Mouse (Mus musculus) gastrocnemius, adult 2 months (tissue): ENCODE results near the gene Xcl1. TPM values are rescaled to one million over a fixed set of nuclear protein-coding genes. Genes with fewer than 3 reads are reported as not detected.
A peak's percentile ranks its signal among the peaks of the same experiment; 100 is the strongest.

Experiments
- DNase-seq: peaks from one replicate; pipeline ENCODE4 v3.0.0; 2022
- H3K27ac ChIP-seq: fragments of 200-600 bp; 2 replicates; pipeline ENCODE4 v1.8.1; 2022; ENCODE audit warnings: mild to moderate bottlenecking
- H3K4me3 ChIP-seq: fragments of 200-600 bp; 2 replicates; pipeline ENCODE4 v1.8.1; 2022; ENCODE audit warnings: mild to moderate bottlenecking, moderate library complexity
- CTCF ChIP-seq: fragments of 200-600 bp; IDR thresholded peaks from 2 replicates; pipeline ENCODE4 v1.8.1; 2022; ENCODE audit warnings: antibody characterized with exemption, mild to moderate bottlenecking, moderate library complexity
- intact Hi-C: fragments of 180-260 bp; cut with DNase I; formaldehyde crosslinking; loops from one replicate; pipeline ENCODE4 v1.15.1; 2025
- total RNA-seq, 2 experiments: library from RNA; stranded (reverse); gene quantifications; 2 replicates each; pipeline ENCODE4 v1.2.3; 2021

The Xcl1 gene
- total RNA-seq, 2 experiments from 2014 or later: not detected

GRCm38 (mm10) chr1:164956725-164957399 is 21.5 kb upstream of the Xcl1 start:
- DNase-seq: no peak
- no peak for TF ChIP-seq CTCF
- intact Hi-C loops: no loop called here

GRCm38 (mm10) chr1:164955452-164956196 is 20.3 kb upstream of the Xcl1 start:
- TF ChIP-seq CTCF: no peak
- intact Hi-C loops: no loop called here
- H3K27ac ChIP-seq: no peak overlapping the region
- no peak overlapping the region for H3K4me3 ChIP-seq
- no peak for DNase-seq

More at GRCm38 (mm10) chr1:164956725-164957399, 21.5 kb upstream of the Xcl1 start:
- no peak overlapping the region for H3K27ac ChIP-seq
- no peak overlapping the region for H3K4me3 ChIP-seq

- no peak overlapping the region for H3K27ac ChIP-seq
- no peak for TF ChIP-seq CTCF
- H3K4me3 ChIP-seq: no peak overlapping the region
- DNase-seq: no peak
- intact Hi-C loops: no loop called here
Measured at GRCm38 (mm10) chr1:164953574-164953973, 18.2 kb upstream of the Xcl1 start.

GRCm38 (mm10) chr1:164936060-164936459 is 733 bp upstream of the Xcl1 start:
- Histone ChIP-seq H3K4me3 (no peak overlapping the region), H3K27ac (no peak overlapping the region)
- TF ChIP-seq CTCF: no peak
- intact Hi-C loops: no loop called here
- no peak for DNase-seq

GRCm38 (mm10) chr1:164933441-164934188 is 1.7 kb downstream of the Xcl1 start:
- intact Hi-C loops: no loop called here
- no peak for DNase-seq
- no peak overlapping the region for H3K27ac ChIP-seq

GRCm38 (mm10) chr1:164931135-164931534 is 4.2 kb downstream of the Xcl1 start:
- no peak overlapping the region for H3K4me3 ChIP-seq
- DNase-seq: no peak
- no peak for TF ChIP-seq CTCF
- intact Hi-C loops: no loop called here
- no peak overlapping the region for H3K27ac ChIP-seq

More at GRCm38 (mm10) chr1:164933441-164934188, 1.7 kb downstream of the Xcl1 start:
- no peak overlapping the region for H3K4me3 ChIP-seq
- TF ChIP-seq CTCF: no peak

- Histone ChIP-seq H3K4me3 (no peak overlapping the region), H3K27ac (no peak overlapping the region)
- intact Hi-C loops: no loop called here
- no peak for TF ChIP-seq CTCF
- DNase-seq: no peak
Measured at GRCm38 (mm10) chr1:164930006-164930405, 5.3 kb downstream of the Xcl1 start.

- DNase-seq: no peak
- TF ChIP-seq CTCF: no peak
- Histone ChIP-seq H3K4me3 (no peak overlapping the region), H3K27ac (no peak overlapping the region)
- intact Hi-C loops: no loop called here
Measured at GRCm38 (mm10) chr1:164926534-164927160, 8.7 kb downstream of the Xcl1 start.

GRCm38 (mm10) chr1:164905047-164905446 is 30.3 kb downstream of the Xcl1 start:
- peak; percentile 81 for DNase-seq
- intact Hi-C loops: loop anchor here (1.0 to 5.0 kb wide), 2 partner anchors 132 to 539 kb away; no protein-coding TSS in a partner anchor
- Histone ChIP-seq H3K27ac (no peak overlapping the region), H3K4me3 (no peak overlapping the region)
- peak; percentile 90; the same call in 1 of the 2 replicates for TF ChIP-seq CTCF

- peak; percentile 79 for DNase-seq
Measured at GRCm38 (mm10) chr1:164900696-164901095, 34.6 kb downstream of the Xcl1 start.

GRCm38 (mm10) chr1:164900226-164900625 is 35.1 kb downstream of the Xcl1 start:
- H3K27ac ChIP-seq: peak overlapping the region; percentile 92
- no peak overlapping the region for H3K4me3 ChIP-seq
- DNase-seq: peak; percentile 56
- intact Hi-C loops: loop anchor here (5.0 kb wide), 3 partner anchors 217 to 583 kb away; no protein-coding TSS in a partner anchor
- no peak for TF ChIP-seq CTCF

More at GRCm38 (mm10) chr1:164900696-164901095, 34.6 kb downstream of the Xcl1 start:
- intact Hi-C loops: loop anchor here (5.0 kb wide), 3 partner anchors 217 to 583 kb away; no protein-coding TSS in a partner anchor
- H3K27ac ChIP-seq: peak overlapping the region; percentile 92
- H3K4me3 ChIP-seq: no peak overlapping the region
- no peak for TF ChIP-seq CTCF

- intact Hi-C loops: loop anchor here (2.0 to 5.0 kb wide), 3 partner anchors 37 to 441 kb away; partner anchors contain the start of gene Atp1b1
- Histone ChIP-seq H3K4me3 (peak overlapping the region; percentile 70), H3K27ac (peak overlapping the region; percentile 92)
- TF ChIP-seq CTCF: no peak
- DNase-seq: peak; percentile 28
Measured at GRCm38 (mm10) chr1:164899506-164899905, 35.8 kb downstream of the Xcl1 start.
